Mouse (Mus musculus): ENCODE results near the gene C87436. TPM values are rescaled to one million over a fixed set of nuclear protein-coding genes. Genes with fewer than 3 reads are reported as not detected.

Gene C87436
- total RNA-seq (2021) = 10 to 100 TPM; 21.5 to 22.0 TPM

DNA sequence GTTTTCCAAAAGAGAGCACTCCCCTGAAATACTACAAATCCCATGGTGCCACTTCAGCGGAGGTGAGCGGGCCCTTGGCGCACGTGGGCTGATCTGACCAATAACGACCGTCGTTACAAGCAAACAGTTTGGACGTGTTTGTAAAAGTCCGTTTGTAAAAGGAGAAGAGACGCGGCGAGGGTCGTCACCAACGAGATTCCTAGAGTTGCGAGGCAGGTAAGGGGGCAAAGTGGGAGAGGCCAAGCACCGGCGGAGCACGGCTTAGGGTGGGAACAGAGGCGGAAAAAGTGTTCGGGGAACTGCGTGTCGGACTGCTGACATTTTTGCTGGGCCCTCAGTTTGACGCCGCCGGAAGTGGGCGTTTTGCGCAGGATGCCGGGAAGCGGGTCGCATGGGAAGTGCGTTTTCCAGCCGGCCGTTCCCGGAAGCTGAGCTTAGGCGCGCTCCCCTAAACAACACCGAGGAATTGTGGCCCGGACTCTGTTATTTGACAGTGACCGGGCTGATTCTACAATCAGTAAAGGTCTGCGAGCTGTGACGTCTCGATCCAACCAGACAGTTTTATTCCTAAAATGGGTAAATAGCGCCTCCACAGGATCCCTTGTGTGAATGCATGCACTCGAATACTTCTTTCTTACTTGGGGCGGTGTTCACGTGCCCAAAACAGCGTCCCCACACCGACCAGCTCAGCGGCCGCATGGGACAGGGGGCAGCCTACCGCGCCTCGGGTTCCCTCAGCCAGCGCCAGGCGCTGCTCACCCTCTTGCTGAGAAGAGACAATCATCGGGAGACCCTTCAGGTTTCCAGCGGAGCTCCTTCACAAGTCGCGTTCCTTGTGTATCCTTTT lies at the start of gene C87436:
Gene C87436, plus strand, starts transcription at position 103 of the 847 bp plus-strand sequence.
- DNase-seq (ENCODE audit: low spot score in 2 of 2) = peak; percentile 98 to 99
- intact Hi-C loops (cut with DNase I) = loop anchor here (2.0 to 10.0 kb wide), 2 partner anchors 34 to 236 kb away; no protein-coding TSS in a partner anchor

DNA sequence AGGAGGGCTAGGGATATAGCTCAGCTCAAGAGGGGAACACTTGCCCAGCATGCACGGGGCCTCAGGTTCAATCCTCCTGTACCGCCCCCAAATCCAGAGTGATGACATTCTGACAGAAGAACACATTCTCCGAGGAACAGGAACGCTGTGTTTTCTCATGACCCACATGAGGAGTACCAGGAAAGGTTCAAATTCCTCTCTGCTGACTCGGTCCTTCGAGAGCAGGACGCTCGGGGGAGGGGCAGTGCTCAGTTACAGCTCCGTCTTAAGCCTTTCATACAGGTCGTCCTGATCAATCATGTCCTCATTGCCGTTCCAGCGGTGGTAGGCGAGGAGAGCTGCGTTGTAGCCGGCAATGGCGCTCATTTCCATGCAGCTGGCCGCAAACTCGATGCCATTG lies 49.7 kb upstream of the C87436 start:
- DNase-seq (ENCODE audit: low spot score in 2 of 2) = no peak
- intact Hi-C loops (cut with DNase I) = no loop called here

DNA sequence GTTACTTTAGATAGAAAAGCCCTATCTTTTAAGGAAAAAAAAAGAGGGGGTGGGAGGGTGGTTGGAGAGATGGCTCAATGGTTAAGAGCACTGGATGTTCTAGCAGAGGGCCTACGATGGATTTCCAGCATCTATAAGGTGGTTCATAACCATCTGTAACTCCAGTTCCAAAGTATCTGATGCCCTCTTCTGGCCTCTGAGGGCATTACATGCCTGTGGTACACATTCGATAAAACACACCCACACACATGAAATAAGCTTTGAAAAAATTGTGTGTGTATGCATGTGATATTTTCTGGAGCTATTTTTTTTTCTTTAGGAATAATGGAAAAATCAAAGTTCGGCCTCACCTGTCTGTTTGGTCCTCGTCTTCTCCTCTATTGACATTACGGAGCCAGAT lies 46.8 kb upstream of the C87436 start:
- no peak for DNase-seq (ENCODE audit: low spot score in 2 of 2)
- intact Hi-C loops (cut with DNase I) = no loop called here

DNA sequence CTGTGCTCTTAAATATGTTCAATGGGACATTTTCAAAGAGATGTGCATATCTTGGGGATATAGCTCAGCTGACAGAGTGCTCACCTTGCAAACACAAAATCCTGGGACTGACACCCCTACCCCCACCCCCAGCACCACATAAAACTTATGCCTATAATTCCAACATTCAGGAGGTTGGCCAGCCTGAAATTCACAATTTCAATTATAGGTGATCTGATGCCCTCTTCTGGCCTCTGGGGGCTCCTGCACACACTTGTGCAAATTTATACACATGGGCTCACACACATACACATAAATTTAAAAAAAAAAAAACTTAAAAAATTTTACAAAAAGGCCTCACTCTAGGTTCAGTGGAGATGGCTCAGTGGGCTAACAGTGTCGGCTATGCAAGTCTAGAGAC lies 45.0 kb upstream of the C87436 start:
- intact Hi-C loops (cut with DNase I) = no loop called here
- DNase-seq (ENCODE audit: low spot score in 2 of 2) = no peak

DNA sequence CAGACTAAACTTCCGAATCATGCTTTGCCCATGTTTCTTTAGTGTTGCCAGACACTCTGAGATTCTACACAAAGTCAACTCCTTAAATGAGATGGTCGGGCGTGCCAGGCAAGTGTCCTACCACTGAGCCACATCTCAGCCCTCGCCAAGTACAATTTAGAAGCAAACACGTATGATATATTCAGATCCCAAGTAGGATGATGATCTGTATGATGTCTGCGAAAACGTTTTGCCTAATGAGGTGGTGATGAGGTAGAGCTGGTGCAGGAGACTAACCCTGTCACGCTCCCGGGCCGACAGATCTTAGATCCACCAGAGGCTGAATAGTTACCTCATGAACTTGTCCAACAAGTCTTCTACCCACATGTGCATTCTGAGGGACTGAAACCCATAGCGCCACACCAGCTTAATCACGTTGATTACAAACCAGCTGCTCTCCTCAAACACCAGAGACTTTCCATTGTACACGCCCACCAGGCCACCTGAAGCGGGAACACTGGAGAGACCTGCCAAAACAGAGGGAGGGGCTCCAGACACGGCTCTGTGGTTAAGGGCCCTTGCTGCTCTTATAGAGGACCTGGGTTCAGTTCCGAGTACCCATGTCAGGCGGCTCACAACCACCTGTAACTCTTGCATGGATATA lies 44.0 kb upstream of the C87436 start:
- no peak for DNase-seq (ENCODE audit: low spot score in 2 of 2)
- intact Hi-C loops (cut with DNase I) = no loop called here

DNA sequence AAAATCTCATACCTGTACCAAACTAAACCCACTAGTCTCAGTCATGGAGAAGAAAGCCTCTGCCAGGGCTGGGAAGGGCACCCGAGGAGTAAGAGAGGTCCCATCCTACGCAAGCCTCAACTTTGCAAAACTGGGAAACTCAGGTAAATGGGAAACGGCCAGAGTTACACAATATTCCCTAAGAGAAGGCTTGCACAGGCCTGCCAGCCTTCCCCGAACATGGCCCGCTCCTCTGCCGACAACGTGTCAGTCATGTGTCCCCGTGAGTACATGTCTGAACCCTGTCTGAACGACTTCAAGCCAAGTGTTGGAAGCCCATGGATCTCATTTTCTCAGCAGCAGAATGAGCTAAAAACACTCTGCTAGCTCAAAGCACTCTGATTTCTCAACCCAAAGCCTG lies 43.2 kb upstream of the C87436 start:
- intact Hi-C loops (cut with DNase I) = no loop called here
- no peak for DNase-seq (ENCODE audit: low spot score in 2 of 2)

DNA sequence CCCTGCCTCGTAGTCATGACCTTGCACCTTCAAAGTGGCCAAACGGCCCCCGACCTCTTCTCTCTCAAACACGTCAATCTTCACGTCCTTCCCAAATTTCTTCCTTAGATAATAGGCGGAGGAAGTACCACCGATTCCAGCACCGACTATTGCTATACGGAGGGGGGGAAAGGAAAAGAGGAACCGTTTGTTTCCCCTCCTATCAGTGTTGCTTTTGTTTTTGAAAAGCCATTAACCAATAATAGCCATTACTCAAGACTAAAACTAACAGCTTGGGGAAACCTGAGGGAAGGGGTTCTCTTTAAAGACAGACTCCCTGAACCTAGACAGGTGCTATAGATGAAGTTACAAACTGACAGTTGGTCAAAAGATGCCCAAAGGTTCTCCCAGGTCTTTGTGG lies 42.2 kb upstream of the C87436 start:
- intact Hi-C loops (cut with DNase I) = loop anchor here (2.0 kb wide), 1 partner anchor 25 kb away; the partner anchor contains the start of gene Snrpg
- DNase-seq (ENCODE audit: low spot score in 2 of 2) = no peak

DNA sequence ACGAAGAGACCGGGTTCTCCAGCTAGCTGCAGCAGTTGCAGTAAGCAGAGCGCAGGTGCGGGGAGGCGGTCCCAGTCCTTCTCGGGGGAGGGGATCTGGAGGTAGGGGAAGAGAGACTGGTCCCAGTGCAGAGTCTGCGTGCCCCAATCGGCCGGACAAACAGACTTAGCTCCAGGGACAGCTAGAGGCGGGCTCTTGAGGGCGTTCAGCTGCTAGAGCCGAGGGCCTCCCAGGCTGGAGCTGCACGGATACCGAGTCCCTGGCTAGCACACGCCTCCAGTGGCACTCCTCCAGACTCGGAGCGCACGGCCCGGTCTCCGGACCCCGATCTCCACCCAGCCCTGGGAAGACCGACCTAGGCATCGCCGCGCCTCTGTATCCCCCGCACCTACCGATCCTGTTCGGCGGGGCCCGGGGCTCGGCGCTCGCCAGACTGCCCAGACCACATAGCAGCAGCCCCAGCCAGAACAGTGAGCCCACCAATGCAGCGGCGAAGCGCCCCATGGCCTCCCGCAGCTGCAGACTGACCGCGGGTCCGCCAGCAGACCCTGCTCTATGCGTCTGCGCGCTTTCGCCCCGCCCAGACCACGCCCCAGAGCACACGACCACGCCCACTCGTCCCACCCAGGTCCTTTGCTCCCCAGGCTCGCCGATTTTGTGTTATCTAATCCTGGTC lies 41.5 kb upstream of the C87436 start, which contains the start of gene Pcyox1:
Gene Pcyox1, minus strand, starts transcription at position 574 of the 676 bp plus-strand sequence.
- DNase-seq (ENCODE audit: low spot score in 2 of 2) = peak; percentile 86
- intact Hi-C loops (cut with DNase I) = loop anchor here (2.0 kb wide), 1 partner anchor 26 kb away; the partner anchor contains the start of gene Snrpg

DNA sequence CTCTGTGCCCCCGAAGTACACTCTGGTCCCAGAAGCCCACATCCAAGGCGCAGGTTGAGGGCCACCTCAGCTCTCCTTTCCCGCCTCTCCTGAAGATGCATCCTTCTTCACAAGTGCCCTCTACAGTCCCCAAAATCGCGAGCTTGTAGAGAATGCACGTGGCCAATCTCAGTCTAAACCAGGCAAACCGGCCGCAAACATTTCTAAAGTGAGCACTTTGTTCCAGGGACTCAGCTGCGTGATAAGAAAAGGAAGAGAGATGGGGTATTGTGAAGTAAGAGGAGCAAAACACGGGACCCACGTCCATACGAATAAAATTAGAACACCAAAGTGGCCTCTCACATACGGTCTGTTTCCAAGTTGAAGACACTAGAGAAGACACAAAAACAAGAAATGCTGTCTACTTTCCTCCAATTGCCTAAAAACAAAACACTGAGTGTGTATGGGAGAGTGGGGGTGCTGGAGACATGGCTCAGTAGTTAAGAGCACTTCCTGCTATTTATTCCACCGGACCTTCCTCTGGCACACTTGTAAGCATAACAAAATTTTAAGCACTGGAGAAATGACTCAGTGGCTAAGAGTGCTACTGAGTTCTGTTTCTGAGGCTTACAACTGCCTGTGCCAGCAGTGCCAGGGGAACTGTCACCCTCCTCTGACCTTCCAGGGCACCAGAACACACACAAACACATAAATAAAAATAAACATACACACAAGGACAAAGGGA lies 40.8 kb upstream of the C87436 start:
- no peak for DNase-seq (ENCODE audit: low spot score in 2 of 2)
- intact Hi-C loops (cut with DNase I) = loop anchor here (2.0 kb wide), 1 partner anchor 27 kb away; the partner anchor contains the start of gene Snrpg

DNA sequence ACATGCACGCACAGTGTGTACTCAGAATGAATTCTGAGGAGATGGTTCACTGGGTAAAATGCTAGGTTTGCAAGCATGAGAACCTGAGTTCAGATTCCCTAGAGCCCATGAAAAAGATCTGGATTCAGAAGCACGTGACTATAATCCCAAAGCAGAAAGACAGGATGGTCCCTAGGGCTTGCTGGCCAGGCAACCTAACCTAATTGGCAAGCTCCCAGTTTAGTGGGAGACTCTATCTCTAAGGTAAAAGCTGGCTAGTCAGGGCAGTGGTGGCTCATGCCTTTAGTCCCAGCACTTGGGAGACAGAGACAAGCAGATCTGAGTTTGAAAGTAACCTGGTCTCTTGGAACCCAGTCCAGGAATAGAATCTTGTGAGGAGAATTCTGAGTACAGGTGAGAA lies 39.2 kb upstream of the C87436 start:
- DNase-seq (ENCODE audit: low spot score in 2 of 2) = no peak
- intact Hi-C loops (cut with DNase I) = no loop called here

DNA sequence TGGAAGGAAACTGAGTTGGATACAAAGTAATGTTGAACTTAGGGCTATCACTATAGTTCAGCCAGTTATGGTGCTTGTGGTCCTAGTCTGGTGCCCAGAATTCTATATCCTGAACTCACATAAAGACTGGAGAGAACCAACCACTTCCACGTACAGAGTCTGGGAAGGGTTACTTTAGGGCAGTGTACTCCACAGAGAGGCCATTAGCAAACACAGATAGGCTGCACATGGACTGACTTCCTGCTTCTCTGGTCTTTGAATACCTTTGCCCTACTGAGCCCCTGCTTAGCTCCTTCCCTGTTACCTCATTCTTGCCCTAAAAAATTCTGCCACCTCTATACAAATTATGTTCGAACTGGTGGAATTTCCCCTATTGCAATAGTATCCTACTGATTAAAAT lies 38.2 kb upstream of the C87436 start:
- intact Hi-C loops (cut with DNase I) = no loop called here
- DNase-seq (ENCODE audit: low spot score in 2 of 2) = no peak

DNA sequence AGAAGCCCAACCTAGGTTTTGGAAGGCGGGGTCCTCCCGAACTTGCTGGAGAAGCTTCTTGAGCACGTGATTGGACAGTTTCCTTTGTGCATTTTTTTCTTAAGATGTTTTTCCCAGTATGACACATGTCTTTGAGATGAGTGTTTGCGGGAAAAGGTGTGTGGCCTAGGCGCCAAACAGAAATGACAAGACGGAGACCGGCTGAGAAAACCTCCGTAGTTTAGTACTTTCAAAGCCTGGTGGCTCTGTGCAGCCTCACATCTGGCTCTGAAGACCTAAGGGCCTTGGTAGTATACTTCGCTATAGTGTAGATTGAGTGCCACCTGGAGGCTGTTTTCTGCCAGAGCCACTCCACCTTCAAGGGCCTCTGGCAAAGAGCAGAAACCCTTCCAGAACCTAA lies 37.2 kb upstream of the C87436 start:
- intact Hi-C loops (cut with DNase I) = no loop called here
- DNase-seq (ENCODE audit: low spot score in 2 of 2) = peak in 1 of 2 experiments; percentile 47

DNA sequence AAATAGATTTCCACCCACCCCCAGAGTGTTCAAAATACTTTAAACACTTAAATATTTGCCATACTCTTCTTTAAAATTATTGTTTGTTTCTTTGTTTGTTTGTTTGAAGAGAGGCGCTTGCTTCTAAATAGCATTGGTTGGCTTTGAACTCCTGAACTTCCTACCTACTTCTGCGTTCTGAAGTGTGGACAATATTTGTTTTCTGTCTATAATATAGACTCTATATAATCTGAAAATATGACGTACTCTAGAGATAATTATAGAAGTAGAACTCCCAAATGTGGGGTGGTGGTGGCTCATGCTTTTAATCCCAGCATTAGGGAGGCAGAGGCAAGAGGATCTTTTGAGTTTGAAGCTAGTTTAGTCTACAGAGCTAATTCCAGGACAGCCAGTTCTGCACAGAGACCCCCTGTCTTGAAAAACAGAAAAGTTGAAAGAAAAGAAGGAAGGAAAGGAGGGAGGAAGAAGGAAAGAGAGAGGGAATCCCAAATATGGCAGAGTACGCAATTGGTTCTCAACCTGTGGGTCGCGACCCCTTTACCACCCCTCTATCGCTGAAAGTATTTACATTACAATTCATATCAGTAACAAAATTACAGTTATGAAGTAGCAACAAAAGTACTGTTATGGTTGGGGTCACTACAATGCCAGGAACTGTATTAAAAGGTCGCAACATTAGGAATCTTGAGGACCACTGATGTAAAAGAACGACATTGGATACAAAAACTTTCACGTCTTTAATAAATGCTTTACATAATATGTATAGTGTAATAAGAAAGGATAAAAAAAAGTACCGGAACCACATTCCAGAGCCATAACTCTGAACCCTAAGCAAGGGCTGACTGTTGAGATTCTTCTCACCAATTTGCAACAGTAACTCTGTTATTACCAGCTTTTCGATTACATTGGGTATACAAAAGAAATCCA lies 35.2 kb upstream of the C87436 start:
- no peak for DNase-seq (ENCODE audit: low spot score in 2 of 2)
- intact Hi-C loops (cut with DNase I) = no loop called here

DNA sequence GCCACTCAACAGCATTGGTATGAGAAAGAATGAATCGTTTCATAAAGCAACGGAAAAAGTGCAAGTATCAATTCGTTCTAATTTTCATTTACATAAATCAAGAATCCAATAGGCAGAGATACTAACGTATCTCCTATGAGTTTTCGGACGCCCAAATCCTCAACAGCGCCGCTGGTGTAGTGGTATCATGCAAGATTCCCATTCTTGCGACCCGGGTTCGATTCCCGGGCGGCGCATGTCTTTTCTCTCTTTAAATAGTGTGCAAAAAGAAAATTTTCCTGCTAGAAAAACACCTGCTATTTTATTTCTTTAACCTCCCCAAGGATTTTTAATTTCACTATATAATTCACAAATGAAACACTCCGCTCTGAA lies 34.5 kb upstream of the C87436 start:
- DNase-seq (ENCODE audit: low spot score in 2 of 2) = peak; percentile 85 to 92
- intact Hi-C loops (cut with DNase I) = no loop called here

DNA sequence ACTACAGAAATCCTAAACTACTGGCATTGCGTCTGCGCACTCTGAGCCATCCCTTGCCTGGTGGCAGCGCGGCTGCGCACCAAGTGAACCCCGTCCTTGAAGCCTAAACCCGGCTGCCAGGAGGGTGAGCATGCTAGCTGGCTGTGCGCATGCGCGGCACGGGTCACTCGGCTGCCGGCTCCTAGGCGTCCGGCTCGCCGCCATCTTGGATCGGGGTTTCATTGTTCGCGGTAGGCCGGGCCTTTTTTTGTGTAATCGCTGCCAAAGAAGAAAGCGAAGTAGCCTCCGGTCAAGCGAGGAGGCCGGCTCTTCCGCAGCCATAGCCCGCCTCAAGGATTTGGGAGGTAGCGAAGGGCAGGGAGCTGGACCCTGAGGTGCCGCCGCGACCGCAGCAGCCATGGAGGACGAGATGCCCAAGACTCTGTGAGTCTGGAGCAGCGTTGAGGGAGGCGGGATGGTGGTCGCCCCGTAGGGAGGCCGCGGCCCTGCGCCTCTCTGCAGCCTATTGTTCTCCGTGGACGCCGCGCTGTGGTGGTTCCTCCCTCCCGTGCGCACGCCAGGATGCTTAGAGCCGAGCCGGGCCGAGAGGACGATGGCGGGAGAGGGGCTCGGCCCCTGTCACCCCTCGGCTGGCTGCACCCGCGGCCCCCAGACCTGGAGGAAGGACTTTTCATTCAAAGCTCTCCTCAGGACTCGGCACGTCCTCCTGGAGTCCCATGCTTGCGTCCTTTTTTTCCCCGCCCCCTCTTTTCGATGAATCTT lies 33.9 kb upstream of the C87436 start, which contains the start of gene Tia1:
Gene Tia1, plus strand, starts transcription at position 120 of the 762 bp plus-strand sequence.
- intact Hi-C loops (cut with DNase I) = no loop called here
- DNase-seq (ENCODE audit: low spot score in 2 of 2) = peak; percentile 97 to 99

DNA sequence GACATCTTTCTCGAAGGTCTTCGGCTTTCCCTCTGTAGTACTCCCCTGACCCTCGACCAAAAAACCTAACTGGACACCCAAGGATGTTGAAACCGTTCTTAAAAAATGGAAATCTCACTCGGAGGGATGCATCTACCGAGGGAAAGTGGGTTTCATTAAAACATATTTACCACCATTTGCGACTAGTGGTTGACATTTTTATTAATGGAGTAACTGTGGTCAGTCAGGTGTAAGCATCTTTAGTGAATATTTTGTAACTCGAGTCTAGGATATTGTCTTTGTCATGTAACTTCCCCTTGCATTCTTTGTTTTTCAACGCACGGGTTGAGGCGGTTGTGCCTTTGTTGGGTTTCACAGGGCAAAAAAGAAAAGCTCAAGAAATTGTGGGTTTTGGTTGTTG lies 33.2 kb upstream of the C87436 start:
- intact Hi-C loops (cut with DNase I) = no loop called here
- DNase-seq (ENCODE audit: low spot score in 2 of 2) = no peak

DNA sequence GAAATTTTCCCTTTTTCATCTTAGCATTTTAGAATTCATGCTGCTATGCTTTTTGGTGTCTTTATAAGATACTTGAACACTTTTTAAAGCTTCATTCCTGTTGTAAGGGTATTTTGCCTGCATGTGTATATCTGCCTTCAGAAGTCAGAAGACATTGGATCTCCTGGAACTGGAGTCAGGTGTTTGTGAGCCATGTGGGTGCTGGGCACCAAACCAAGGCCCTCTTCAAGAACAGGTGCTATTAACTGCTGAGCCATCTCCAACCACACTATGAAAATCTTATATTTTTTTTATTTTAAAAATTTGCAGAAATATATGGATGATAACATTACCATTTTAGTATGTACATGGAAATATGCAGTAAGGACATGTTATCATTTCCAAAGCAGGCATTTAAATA lies 31.9 kb upstream of the C87436 start:
- intact Hi-C loops (cut with DNase I) = no loop called here

DNA sequence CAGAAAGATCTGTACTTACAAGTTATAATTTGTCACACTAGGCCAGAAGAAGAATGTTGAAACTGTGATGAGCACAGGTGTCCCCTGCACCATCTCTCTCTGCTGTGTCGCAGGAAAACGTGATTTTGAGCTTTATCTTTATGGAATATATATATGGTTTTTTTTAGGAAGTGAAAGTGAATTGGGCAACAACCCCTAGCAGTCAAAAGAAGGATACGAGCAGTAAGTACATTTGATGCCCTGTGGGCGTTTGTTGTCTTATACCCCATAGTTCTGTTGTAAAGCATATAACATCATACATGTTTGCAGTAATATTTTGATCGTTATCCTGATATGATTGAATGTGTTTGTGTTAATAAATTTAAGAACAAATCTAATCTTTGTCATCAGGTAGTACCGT lies 19.5 kb upstream of the C87436 start:
- DNase-seq (ENCODE audit: low spot score in 2 of 2) = no peak
- intact Hi-C loops (cut with DNase I) = no loop called here

More for the DNA sequence above, 31.9 kb upstream of the C87436 start:
- no peak for DNase-seq (ENCODE audit: low spot score in 2 of 2)

Measured in left cerebral cortex, postnatal 36 days (tissue).